Mouse (Mus musculus) CD4-positive helper T cell, adult 2 months (primary cell): ENCODE measurements around the gene Vmn1r178.
"Not testable (repeated sequence)": the region's sequence is repeated elsewhere in the genome, so short reads cannot be mapped to it uniquely, and the experiment has no call there.

Source experiments
- DNase-seq: peaks from one replicate; pipeline ENCODE4 v3.0.0-alpha.2; 2012; ENCODE audit warnings: low read depth, missing footprints, low spot score

Gene Vmn1r178

DNA sequence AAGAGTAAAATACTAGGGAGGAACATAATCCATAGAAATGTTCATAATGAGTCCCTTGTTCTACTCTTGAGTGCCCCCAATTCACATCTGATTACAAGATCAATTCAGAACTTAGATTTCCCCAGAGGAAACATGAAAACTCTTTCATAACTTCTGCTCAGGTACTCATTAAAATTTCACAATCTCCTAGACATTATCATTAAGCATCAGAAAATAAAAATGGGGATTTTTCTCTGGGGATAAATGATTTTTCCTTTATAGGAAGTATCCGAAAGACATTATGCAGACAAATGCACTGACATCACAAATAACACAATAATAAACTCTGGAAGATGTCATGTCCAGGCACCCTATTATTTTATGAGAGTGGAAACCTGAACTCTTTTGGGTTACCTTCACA lies at the start of gene Vmn1r178:
Vmn1r178 (plus strand) TSS at position 301 of the 400 bp plus-strand sequence.
- DNase-seq: no peak

DNA sequence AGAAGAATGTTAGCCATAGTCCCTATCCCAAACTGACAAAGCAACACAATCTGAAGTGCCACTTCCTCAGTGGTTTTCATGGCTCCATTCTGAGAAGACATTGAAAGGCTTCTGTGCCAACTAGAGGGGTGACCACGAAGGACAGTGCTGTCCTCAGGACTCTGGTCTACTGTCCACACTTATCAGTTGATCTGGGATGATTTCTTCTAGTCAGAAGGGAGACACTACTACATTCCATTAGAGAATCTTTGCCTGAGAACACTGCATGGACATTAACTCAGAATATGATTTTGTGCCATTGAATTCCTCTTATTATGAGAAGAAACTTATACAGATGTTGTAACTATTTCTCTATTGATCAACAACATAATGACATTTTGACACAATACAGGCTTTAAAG lies 25.5 kb upstream of the Vmn1r178 start, which contains the start of gene Vmn1r177:
Vmn1r177 (minus strand) TSS at position 101 of the 400 bp plus-strand sequence.
- DNase-seq: not testable (repeated sequence)

DNA sequence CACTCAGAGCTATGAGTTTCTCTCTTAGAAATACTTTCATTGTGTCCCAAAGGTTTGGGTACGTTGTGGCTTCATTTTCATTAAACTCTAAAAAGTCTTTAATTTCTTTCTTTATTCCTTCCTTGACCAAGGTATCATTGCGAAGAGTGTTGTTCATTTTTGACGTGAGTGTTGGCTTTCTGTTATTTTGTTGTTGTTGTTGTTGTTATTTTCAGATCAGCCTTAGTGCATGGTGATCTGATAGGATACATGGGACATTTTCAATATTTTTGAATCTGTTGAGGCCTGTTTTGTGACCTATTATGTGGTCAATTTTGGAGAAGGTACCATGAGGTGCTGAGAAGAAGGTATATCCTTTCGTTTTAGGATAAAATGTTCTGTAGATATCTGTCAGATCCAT lies 14.9 kb upstream of the Vmn1r178 start:
- DNase-seq: not testable (repeated sequence)

DNA sequence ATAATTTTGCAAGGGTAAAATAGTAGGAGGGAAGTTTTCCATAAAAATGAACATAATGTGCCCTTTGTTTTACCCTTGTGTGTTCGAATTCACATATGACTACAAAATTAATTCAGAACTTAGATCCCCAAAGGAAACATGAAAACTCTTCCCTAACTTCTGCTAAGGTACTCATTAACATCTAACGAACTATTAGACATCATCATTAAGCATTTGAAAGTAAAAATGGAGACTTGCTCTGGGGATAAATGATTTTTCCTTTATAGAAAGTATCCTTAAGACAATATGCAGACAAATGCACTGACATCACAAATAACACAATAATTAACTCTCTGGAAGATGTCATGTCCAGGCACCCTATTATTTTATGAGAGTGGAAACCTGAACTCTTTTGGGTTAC lies 34.9 kb downstream of the Vmn1r178 start, which contains the start of gene Vmn1r179:
Vmn1r179 (plus strand) TSS at position 301 of the 400 bp plus-strand sequence.
- no peak for DNase-seq
